In genomic region chr4:59682491-59682890, GRCm38 (mm10) we compare ENCODE assay signal across 22 mouse cellular contexts. TPM values are rescaled to one million over a fixed set of nuclear protein-coding genes. Genes with fewer than 3 reads are reported as not detected.
DNase-seq lines count a peak whose midpoint lies in the region; ATAC-seq and TF ChIP-seq lines count a peak whose summit lies in the region.
"Had no signal": no experiment of that assay in that cellular context is flagged by ENCODE, and none has a peak within 500 bp of the region (broad histone marks: within the 10 kb centered on the region; RNA-seq: fewer than 3 reads in every experiment).

No protein-coding gene starts in this region.

- intact Hi-C loops in heart, postnatal 14 days (cut with DNase I) = no loop called here

- peak overlapping the region; percentile 62 for H3K4me2 ChIP-seq in liver, embryonic 15.5 days
- no peak overlapping the region for H3K4me2 ChIP-seq in hindbrain, embryonic 12.5 days (replicated peaks)
- H3K4me2 ChIP-seq in hindbrain, embryonic 16.5 days (ENCODE audit: low read length) = no peak overlapping the region
- H3K4me2 ChIP-seq: forebrain, embryonic 12.5 days; limb, embryonic 12.5 days; lung, embryonic 14.5 days had no signal

- 19% methylated on average over 3 of the region's 3 CpGs for WGBS in liver, embryonic 15.5 days (ENCODE audit: insufficient replicate concordance)
- whole genome bisulfite sequencing in hindbrain, embryonic 12.5 days = 75% methylated on average over 3 of the region's 3 CpGs
- 73% methylated on average over 3 of the region's 3 CpGs for WGBS in hindbrain, embryonic 16.5 days

- no peaks in the 10 kb centered on the region for H3K4me1 ChIP-seq in embryonic fibroblast, embryonic 13.5 days (ENCODE audit: control insufficient read depth, insufficient read depth, low read length)
- H3K4me1 ChIP-seq in liver, embryonic 15.5 days (replicated peaks) = peaks cover 49% of the 10 kb centered on the region
- H3K4me1 ChIP-seq in hindbrain, embryonic 12.5 days = peaks cover 10% of the 10 kb centered on the region
- no peaks in the 10 kb centered on the region; the same call in 1 of the 2 replicates for H3K4me1 ChIP-seq in hindbrain, embryonic 16.5 days (ENCODE audit: control insufficient read depth, insufficient read depth, low read depth, low read length)

- TF ChIP-seq CTCF in embryonic fibroblast, embryonic 13.5 days (IDR thresholded peaks at IDR 0.05; ENCODE audit: borderline replicate concordance, insufficient read depth, low read length) = no peak

- no peak for TF ChIP-seq POLR2A in embryonic fibroblast, embryonic 13.5 days (IDR thresholded peaks at IDR 0.05; ENCODE audit: low read depth, low read length)

- peak; percentile 90 for ATAC-seq in CD4-positive, CD25-positive, alpha-beta regulatory T cell, adult 4 months
- ATAC-seq in liver, embryonic 15.5 days (ENCODE audit: insufficient read depth) = no peak
- ATAC-seq in hindbrain, embryonic 12.5 days (ENCODE audit: low FRiP score) = no peak
- no peak for ATAC-seq in hindbrain, embryonic 16.5 days

- peak; percentile 31 for DNase-seq in 416B (ENCODE audit: low read depth)
- DNase-seq in heart, postnatal 14 days = no peak
- DNase-seq in ovary, postnatal 36 days (ENCODE audit: low spot score) = no peak
- DNase-seq: adrenal gland, postnatal 14 days; cerebellum, adult 18-20 months; cerebellum, postnatal 36 days; gastrocnemius, postnatal 25 days; heart, adult 2 months; kidney, adult 9 months; lung, embryonic 14.5 days; lung, postnatal 4 days; right cerebral cortex, postnatal 4 days; thymus, postnatal 14 days had no signal

- no peaks in the 10 kb centered on the region for H3K9me3 ChIP-seq in liver, embryonic 15.5 days (replicated peaks)
- H3K9me3 ChIP-seq in hindbrain, embryonic 12.5 days (replicated peaks) = no peaks in the 10 kb centered on the region
- H3K9me3 ChIP-seq in hindbrain, embryonic 16.5 days (ENCODE audit: control insufficient read depth, low read length) = no peaks in the 10 kb centered on the region
- H3K9me3 ChIP-seq: forebrain, embryonic 12.5 days; limb, embryonic 12.5 days; midbrain, embryonic 10.5 days had no signal

- no peak overlapping the region for H3K4me3 ChIP-seq in embryonic fibroblast, embryonic 13.5 days (ENCODE audit: insufficient read depth, low read length)
- no peak overlapping the region for H3K4me3 ChIP-seq in liver, embryonic 15.5 days (replicated peaks)
- no peak overlapping the region for H3K4me3 ChIP-seq in hindbrain, embryonic 12.5 days
- H3K4me3 ChIP-seq in hindbrain, embryonic 16.5 days (ENCODE audit: low read length) = no peak overlapping the region
- H3K4me3 ChIP-seq: forebrain, embryonic 12.5 days; heart, adult 2 months; limb, embryonic 12.5 days; midbrain, embryonic 10.5 days had no signal

- H3K36me3 ChIP-seq in liver, embryonic 15.5 days (replicated peaks) = no peaks in the 10 kb centered on the region
- H3K36me3 ChIP-seq in hindbrain, embryonic 12.5 days = no peaks in the 10 kb centered on the region
- no peaks in the 10 kb centered on the region for H3K36me3 ChIP-seq in hindbrain, embryonic 16.5 days (ENCODE audit: control insufficient read depth, insufficient read depth, low read length)
- H3K36me3 ChIP-seq: forebrain, embryonic 12.5 days; limb, embryonic 12.5 days had no signal

- H3K9ac ChIP-seq in liver, embryonic 15.5 days = peak overlapping the region; percentile 16; the same call in 1 of the 2 replicates
- no peak overlapping the region for H3K9ac ChIP-seq in hindbrain, embryonic 12.5 days
- no peak overlapping the region for H3K9ac ChIP-seq in hindbrain, embryonic 16.5 days (ENCODE audit: low read depth, low read length)
- H3K9ac ChIP-seq: forebrain, embryonic 12.5 days; limb, embryonic 12.5 days; lung, embryonic 14.5 days had no signal

- no peaks in the 10 kb centered on the region for H3K27me3 ChIP-seq in liver, embryonic 15.5 days
- H3K27me3 ChIP-seq in hindbrain, embryonic 12.5 days = no peaks in the 10 kb centered on the region
- no peaks in the 10 kb centered on the region for H3K27me3 ChIP-seq in hindbrain, embryonic 16.5 days (replicated peaks; ENCODE audit: control insufficient read depth, insufficient read depth, low read length)
- H3K27me3 ChIP-seq: forebrain, embryonic 12.5 days; limb, embryonic 12.5 days had no signal

- 0 out of 2 replicates have a peak overlapping the region, but pooled peaks have one; percentile 18 for H3K27ac ChIP-seq in embryonic fibroblast, embryonic 13.5 days (ENCODE audit: insufficient read depth, low read length)
- peak overlapping the region; percentile 84 for H3K27ac ChIP-seq in liver, embryonic 15.5 days (replicated peaks)
- no peak overlapping the region for H3K27ac ChIP-seq in hindbrain, embryonic 12.5 days
- no peak overlapping the region for H3K27ac ChIP-seq in hindbrain, embryonic 16.5 days (ENCODE audit: low read depth, low read length)
- H3K27ac ChIP-seq: forebrain, embryonic 12.5 days; heart, adult 2 months; limb, embryonic 12.5 days; midbrain, embryonic 10.5 days; stomach, postnatal 0 days had no signal

RNA-seq across cellular contexts. Expression of gene E130308A19Rik, which starts 56.5 kb away (rescaled TPM):
- 10 to 100 TPM; 12.6 to 18.7 TPM for polyA plus RNA-seq in CD4-positive, CD25-positive, alpha-beta regulatory T cell, adult 4 months (2017; shearing (Covaris generic))
- polyA plus RNA-seq in embryonic fibroblast, embryonic 13.5 days (2011; ENCODE audit: insufficient read length, low read depth, missing spikeins) = 8.5 and 12.5 TPM in 2 replicates
- polyA plus RNA-seq in liver, embryonic 15.5 days (2015; fragmentation: Nextera tagmentation; extraction: Ambion mirVana) = 9.8 and 9.9 TPM in 2 replicates
- total RNA-seq in heart, postnatal 14 days (2021) = 1 to 10 TPM; 7.8 to 9.5 TPM
- 71.1 and 73.1 TPM in 2 replicates for polyA plus RNA-seq in hindbrain, embryonic 12.5 days (2016; fragmentation: Nextera tagmentation; extraction: Ambion mirVana)
- polyA plus RNA-seq in hindbrain, embryonic 16.5 days (2015; fragmentation: Nextera tagmentation; extraction: Ambion mirVana) = 37.3 and 43.2 TPM in 2 replicates

Comparison
In these comparisons a context has a peak if more than half of its experiments do, and no peak if none do; other contexts are left out.
1. H3K27ac ChIP-seq: peak in embryonic fibroblast, embryonic 13.5 days (single experiment) and liver, embryonic 15.5 days (single experiment); none in hindbrain, embryonic 12.5 days (single experiment) and hindbrain, embryonic 16.5 days (single experiment).